Mouse (Mus musculus) forebrain, embryonic 12.5 days (tissue): ENCODE data around the gene Rin3. TPM values are rescaled to one million over a fixed set of nuclear protein-coding genes. Genes with fewer than 3 reads are reported as not detected.
A peak's percentile ranks its signal among the peaks of the same experiment; 100 is the strongest.

Experiments
- ATAC-seq: fragments of 200-750 bp; cut with Nextera tagmentation; 2 replicates; pipeline ENCODE4 v1.8.0; 2017; ENCODE audit warnings: moderate TSS enrichment; ENCODE audit not compliant: low FRiP score
- H3K27ac ChIP-seq: fragments of 300-500 bp; sonication (generic); 2 replicates; pipeline ENCODE4 v1.5.1; 2016; ENCODE audit warnings: mild to moderate bottlenecking
- H3K27me3 ChIP-seq: fragments of 300-500 bp; sonication (generic); 2 replicates; pipeline ENCODE4 v1.6.1; 2016; ENCODE audit warnings: mild to moderate bottlenecking
- H3K36me3 ChIP-seq: fragments of 300-500 bp; sonication (generic); replicated peaks from 2 replicates; pipeline ENCODE4 v1.6.1; 2016; ENCODE audit warnings: mild to moderate bottlenecking
- H3K4me1 ChIP-seq: fragments of 300-500 bp; sonication (generic); 2 replicates; pipeline ENCODE4 v1.6.1; 2016
- H3K4me2 ChIP-seq: fragments of 300-500 bp; sonication (generic); 2 replicates; pipeline ENCODE4 v1.6.1; 2016; ENCODE audit warnings: mild to moderate bottlenecking, moderate library complexity
- H3K4me3 ChIP-seq: fragments of 300-500 bp; sonication (generic); replicated peaks from 2 replicates; pipeline ENCODE4 v1.5.1; 2016; ENCODE audit warnings: mild to moderate bottlenecking
- H3K9ac ChIP-seq: fragments of 300-500 bp; sonication (generic); 2 replicates; pipeline ENCODE4 v1.6.1; 2016; ENCODE audit warnings: mild to moderate bottlenecking
- H3K9me3 ChIP-seq: fragments of 300-500 bp; sonication (generic); 2 replicates; pipeline ENCODE4 v1.6.1; 2016
- WGBS: fragments of 180-500 bp; shearing (Covaris S2); methylation state at CpG from one replicate; pipeline ENCODE4 v1.1.7; 2016; 5-methylcytosine and 5-hydroxymethylcytosine counted together
- polyA plus RNA-seq: library from polyadenylated mRNA; unstranded; fragments of >200 nt; fragmentation: Nextera tagmentation; extraction: Ambion mirVana; gene quantifications from 2 replicates; pipeline ENCODE4 v1.2.1, GENCODE M21; 2016

Rin3 gene
- polyA plus RNA-seq, 1 experiment from 2014 or later, result 2.9 TPM

DNA sequence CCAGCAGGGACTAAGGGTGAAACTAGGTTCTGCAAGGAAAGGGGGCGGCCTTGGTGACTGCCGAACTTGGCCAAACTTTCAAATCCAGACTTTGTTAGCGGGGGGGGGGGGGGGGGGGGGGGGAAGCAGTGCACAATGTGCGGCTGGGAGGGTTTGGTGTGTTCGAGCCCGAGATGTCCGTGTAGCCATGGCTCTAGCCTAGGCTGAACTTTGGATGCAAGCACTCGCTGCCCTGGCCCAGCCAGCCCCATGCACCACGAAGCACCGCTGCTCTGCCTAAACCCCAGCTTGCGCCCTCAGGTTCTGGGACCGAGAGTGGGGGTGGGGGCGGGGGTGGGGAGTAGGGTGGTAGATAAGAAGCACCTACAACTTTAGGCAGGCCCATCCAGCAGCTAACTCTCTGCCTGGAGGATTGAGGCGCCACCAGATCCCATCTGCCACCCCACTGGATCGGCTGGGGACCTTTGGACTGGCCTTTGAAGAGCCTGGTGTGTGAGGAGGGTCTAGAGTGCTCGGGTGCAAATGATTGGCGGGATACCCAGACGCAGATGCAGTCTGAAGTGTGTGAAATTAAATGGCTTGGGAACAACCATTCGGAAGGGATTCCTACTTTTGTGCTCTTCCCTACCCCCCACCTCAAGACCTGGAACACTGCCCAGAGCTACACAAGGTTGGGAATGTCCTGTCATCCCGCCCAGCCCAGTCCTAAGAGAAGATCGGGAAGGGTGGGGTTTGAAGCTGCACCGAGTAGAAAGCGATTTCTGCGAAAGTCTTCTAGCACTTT lies 827 bp downstream of the Rin3 start:
- Histone ChIP-seq H3K4me3 (peak overlapping the region; percentile 56), H3K9me3 (no peaks in the 10 kb centered on the region), H3K27me3 (peaks cover 49% of the 10 kb centered on the region), H3K4me1 (peaks cover 20% of the 10 kb centered on the region), H3K27ac (no peak overlapping the region), H3K9ac (peak overlapping the region; percentile 69; the same call in 1 of the 2 replicates), H3K36me3 (no peaks in the 10 kb centered on the region), H3K4me2 (peak overlapping the region; percentile 96)
- peak; percentile 59 for ATAC-seq
- WGBS, result 9% methylated on average over 23 of the region's 24 CpGs

GRCm38 (mm10) chr12:102284267-102284610 lies 1.4 kb downstream of the Rin3 start:
- Histone ChIP-seq H3K4me2 (peak overlapping the region; percentile 96), H3K9me3 (no peaks in the 10 kb centered on the region), H3K9ac (no peak overlapping the region), H3K4me3 (peak overlapping the region; percentile 56; the same call in 1 of the 2 replicates), H3K27ac (no peak overlapping the region), H3K36me3 (no peaks in the 10 kb centered on the region), H3K4me1 (peaks cover 20% of the 10 kb centered on the region), H3K27me3 (peaks cover 49% of the 10 kb centered on the region)
- no peak for ATAC-seq
- WGBS, result 33% methylated on average over 9 of the region's 9 CpGs

DNA sequence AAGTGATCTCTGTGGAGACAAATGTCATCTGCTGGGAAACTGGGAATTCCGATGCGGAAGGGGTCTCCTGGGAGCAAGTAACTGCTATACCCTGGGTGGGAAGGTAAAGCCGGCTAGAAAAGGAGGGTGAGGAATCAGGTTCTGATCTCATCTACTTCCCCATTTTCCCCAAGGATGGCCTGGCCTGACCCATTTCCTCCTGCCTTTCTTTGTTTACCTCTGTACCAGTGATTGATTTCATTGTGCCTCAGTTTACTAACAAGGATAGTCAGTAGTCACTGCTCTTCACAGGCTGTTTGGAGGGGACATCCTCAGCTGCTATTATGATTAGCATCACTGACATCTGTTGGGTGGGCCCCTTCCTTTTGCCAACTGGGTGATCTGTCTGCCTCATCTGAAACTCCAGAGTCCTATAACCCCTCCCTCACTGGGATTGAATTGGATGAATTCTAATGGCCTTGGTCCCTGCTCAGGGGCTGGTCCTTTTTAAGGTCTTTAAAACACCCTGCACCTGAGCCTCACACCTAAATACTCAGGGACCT lies 1.8 kb downstream of the Rin3 start:
- no peak for ATAC-seq
- no peaks in the 10 kb centered on the region for H3K9me3 ChIP-seq
- H3K27ac ChIP-seq, result no peak overlapping the region
- no peak overlapping the region for H3K4me2 ChIP-seq
- 69% methylated on average over 3 of the region's 3 CpGs for WGBS
- peaks cover 20% of the 10 kb centered on the region for H3K4me1 ChIP-seq
- no peak overlapping the region for H3K4me3 ChIP-seq
- H3K27me3 ChIP-seq, result peaks cover 49% of the 10 kb centered on the region
- H3K9ac ChIP-seq, result no peak overlapping the region
- no peaks in the 10 kb centered on the region for H3K36me3 ChIP-seq

DNA sequence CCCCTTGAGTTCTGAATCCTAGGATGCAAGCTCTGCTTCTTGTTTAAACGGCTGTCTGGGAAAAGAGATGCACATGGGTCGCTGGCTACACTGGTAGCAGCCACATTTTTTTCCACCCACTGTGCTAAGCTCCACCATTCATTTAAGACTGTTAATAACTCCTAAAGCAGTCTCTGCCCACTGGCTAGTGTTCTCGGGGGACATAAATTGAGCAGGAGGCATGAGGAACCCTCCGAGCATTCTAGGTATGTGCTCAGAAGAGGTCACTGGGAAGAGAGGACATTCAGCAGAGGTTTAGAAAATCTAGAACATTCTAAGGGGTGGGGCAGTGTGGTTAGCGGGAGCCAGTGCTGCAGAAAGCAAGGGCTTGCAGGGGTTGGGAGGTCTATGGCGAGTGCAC lies 2.5 kb downstream of the Rin3 start:
- Histone ChIP-seq H3K27me3 (peaks cover 49% of the 10 kb centered on the region), H3K4me1 (peaks cover 20% of the 10 kb centered on the region), H3K4me2 (no peak overlapping the region), H3K27ac (no peak overlapping the region), H3K9ac (no peak overlapping the region), H3K36me3 (no peaks in the 10 kb centered on the region), H3K9me3 (no peaks in the 10 kb centered on the region), H3K4me3 (no peak overlapping the region)
- no peak for ATAC-seq
- WGBS, result 76% methylated on average over 6 of the region's 6 CpGs

DNA sequence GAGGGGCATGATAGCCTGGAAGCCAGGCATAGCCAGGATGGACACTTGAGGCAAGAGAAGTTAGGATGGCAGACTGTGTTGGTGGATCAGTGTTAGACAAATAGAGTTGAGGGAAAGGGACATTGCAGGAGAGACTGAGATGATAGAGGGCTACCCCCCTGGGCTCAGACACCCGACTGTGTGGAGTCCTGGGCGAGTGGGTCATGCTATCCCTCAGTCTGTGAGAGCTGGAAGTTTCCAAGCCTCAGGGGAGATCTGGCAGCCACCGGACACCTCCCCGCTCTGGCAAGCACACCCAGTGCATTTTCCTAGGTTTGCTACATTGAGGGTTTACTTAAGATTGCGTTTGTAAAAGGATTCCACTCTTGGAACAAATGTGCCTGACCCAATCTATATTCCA lies 2.9 kb downstream of the Rin3 start:
- no peak overlapping the region for H3K4me3 ChIP-seq

DNA sequence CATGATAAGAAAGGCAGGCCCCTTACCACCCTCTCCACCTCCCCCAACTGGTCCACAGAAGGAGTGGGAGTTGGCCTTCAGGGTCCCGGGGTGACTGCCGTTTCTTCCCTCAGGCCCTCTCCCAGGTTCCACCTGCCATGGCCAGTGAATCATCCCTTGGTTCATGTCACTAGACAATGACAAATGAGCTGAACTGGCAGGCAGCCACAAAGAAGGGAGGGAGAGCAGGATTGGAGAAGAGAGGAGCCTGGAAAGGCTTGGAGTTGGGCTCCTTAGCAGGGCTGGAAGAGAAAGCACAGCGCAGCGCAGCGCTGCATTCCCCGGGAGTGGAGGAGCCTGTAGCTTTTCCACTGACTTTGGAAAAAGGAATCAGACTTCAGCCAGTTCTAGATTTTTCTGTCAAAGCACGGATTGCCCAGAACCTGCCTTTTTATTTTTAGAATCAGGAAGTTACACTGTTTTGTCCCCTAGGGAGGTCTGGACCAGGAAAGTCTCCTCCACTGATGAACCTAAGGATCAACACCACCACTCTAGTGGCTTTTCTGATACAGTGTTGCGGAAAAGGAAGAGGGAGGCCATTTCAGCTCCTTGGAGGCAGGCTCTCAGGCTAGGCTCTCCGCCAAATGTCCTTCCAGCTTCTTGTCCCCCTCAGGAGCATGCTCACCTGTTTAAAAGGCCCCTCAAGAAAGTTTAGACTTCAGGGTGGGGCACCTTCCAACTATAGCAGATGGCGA lies 4.0 kb downstream of the Rin3 start:
- Histone ChIP-seq H3K4me2 (no peak overlapping the region), H3K27ac (no peak overlapping the region), H3K4me3 (no peak overlapping the region), H3K9me3 (no peaks in the 10 kb centered on the region), H3K9ac (no peak overlapping the region), H3K27me3 (peaks cover 38% of the 10 kb centered on the region), H3K36me3 (no peaks in the 10 kb centered on the region), H3K4me1 (peaks cover 20% of the 10 kb centered on the region)
- WGBS, result 82% methylated on average over 10 of the region's 10 CpGs
- ATAC-seq, result no peak

More for the DNA sequence above, 2.9 kb downstream of the Rin3 start:
- Histone ChIP-seq H3K27me3 (peaks cover 45% of the 10 kb centered on the region), H3K27ac (no peak overlapping the region), H3K4me1 (peaks cover 20% of the 10 kb centered on the region), H3K9me3 (no peaks in the 10 kb centered on the region), H3K4me2 (no peak overlapping the region), H3K36me3 (no peaks in the 10 kb centered on the region), H3K9ac (no peak overlapping the region)
- no peak for ATAC-seq
- 87% methylated on average over 5 of the region's 5 CpGs for WGBS

- Histone ChIP-seq H3K9ac (no peak overlapping the region), H3K9me3 (no peaks in the 10 kb centered on the region), H3K4me2 (no peak overlapping the region), H3K4me1 (peaks cover 14% of the 10 kb centered on the region), H3K36me3 (no peaks in the 10 kb centered on the region), H3K27me3 (peaks cover 27% of the 10 kb centered on the region), H3K27ac (no peak overlapping the region), H3K4me3 (no peak overlapping the region)
- ATAC-seq, result no peak
- 81% methylated on average over 6 of the region's 6 CpGs for WGBS
These were observed 5.2 kb downstream of the Rin3 start for GRCm38 (mm10) chr12:102287904-102288602.

DNA sequence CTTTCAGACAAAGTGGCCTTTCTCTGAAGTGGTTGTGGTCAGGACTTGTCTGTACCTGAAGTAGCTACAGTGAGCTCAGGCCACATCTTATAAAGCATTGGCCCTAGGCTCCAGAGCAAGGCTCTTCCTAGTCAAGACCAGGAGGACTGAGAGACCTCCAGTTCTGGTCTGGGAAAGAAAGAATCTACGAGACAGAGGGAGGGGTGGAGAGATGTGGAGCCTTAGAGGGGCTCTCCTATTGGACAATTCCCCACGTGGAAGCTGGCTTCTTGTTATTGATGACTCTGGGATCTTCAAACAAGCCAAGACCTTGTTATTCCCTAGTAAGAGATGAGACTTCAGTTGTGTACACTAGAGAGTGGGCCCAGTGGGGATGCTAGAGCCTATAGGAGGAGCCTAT lies 6.0 kb downstream of the Rin3 start:
- ATAC-seq, result no peak
- Histone ChIP-seq H3K9me3 (no peaks in the 10 kb centered on the region), H3K27me3 (peaks cover 20% of the 10 kb centered on the region), H3K9ac (no peak overlapping the region), H3K4me3 (no peak overlapping the region), H3K27ac (no peak overlapping the region), H3K4me2 (no peak overlapping the region), H3K36me3 (no peaks in the 10 kb centered on the region), H3K4me1 (peaks cover 6% of the 10 kb centered on the region)
- 39% methylated on average over 2 of the region's 2 CpGs for WGBS

DNA sequence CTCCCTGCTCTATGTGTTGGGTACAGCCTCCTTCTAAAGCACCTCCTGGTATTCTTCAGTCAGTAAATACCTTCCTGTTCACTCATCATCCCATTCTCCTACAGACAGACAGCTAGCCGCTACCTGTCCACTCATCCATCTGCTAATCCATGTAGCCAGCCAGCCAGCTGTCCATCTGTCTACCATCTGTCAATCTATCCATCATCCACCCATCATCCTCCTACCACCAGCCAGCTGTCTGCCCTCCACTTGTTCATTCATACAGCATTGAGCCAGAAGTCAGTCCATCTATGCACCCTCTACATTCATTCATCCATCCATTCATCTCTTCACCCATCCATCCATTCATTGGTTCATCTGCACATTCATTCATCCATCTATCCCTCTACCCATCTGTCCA lies 6.7 kb downstream of the Rin3 start:
- Histone ChIP-seq H3K4me1 (0 out of 2 replicates have a peak, but pooled peaks cover 3% of the 10 kb centered on the region), H3K4me3 (no peak overlapping the region), H3K27me3 (peaks cover 12% of the 10 kb centered on the region), H3K9ac (no peak overlapping the region), H3K27ac (no peak overlapping the region), H3K4me2 (no peak overlapping the region), H3K9me3 (no peaks in the 10 kb centered on the region), H3K36me3 (no peaks in the 10 kb centered on the region)
- no peak for ATAC-seq
- 92% methylated on average over 1 of the region's 1 CpGs for WGBS

GRCm38 (mm10) chr12:102290662-102291061 lies 7.8 kb downstream of the Rin3 start:
- no peak for ATAC-seq
- Histone ChIP-seq H3K4me2 (no peak overlapping the region), H3K4me1 (0 out of 2 replicates have a peak, but pooled peaks cover 3% of the 10 kb centered on the region), H3K36me3 (no peaks in the 10 kb centered on the region), H3K9me3 (no peaks in the 10 kb centered on the region), H3K9ac (no peak overlapping the region), H3K27ac (no peak overlapping the region), H3K4me3 (no peak overlapping the region), H3K27me3 (peaks cover 2% of the 10 kb centered on the region; the same call in 1 of the 2 replicates)
- 86% methylated on average over 2 of the region's 2 CpGs for WGBS

- Histone ChIP-seq H3K9me3 (no peaks in the 10 kb centered on the region), H3K36me3 (no peaks in the 10 kb centered on the region), H3K27me3 (no peaks in the 10 kb centered on the region), H3K9ac (no peak overlapping the region), H3K4me1 (0 out of 2 replicates have a peak, but pooled peaks cover 3% of the 10 kb centered on the region), H3K4me2 (no peak overlapping the region), H3K27ac (no peak overlapping the region), H3K4me3 (no peak overlapping the region)
- no peak for ATAC-seq
- 60% methylated on average over 6 of the region's 6 CpGs for WGBS
These were observed 8.8 kb downstream of the Rin3 start for GRCm38 (mm10) chr12:102291686-102292085.
